Mouse (Mus musculus) lung, embryonic 15.5 days (tissue): ENCODE results near the gene Qser1. TPM values are rescaled to one million over a fixed set of nuclear protein-coding genes. Genes with fewer than 3 reads are reported as not detected.
"Not testable (repeated sequence)": the region's sequence is repeated elsewhere in the genome, so short reads cannot be mapped to it uniquely, and the experiment has no call there.

Experiments
- ATAC-seq: fragments of 200-750 bp; cut with Nextera tagmentation; 2 replicates; pipeline ENCODE4 v1.8.0; 2017; ENCODE audit warnings: moderate number of reproducible peaks, borderline replicate concordance; ENCODE audit not compliant: low FRiP score, low TSS enrichment; ENCODE audit errors: extremely low read depth
- H3K27ac ChIP-seq: fragments of 300-500 bp; sonication (generic); 2 replicates; pipeline ENCODE4 v1.5.1; 2015; ENCODE audit warnings: moderate library complexity, mild to moderate bottlenecking, inconsistent platforms
- H3K27me3 ChIP-seq: fragments of 300-500 bp; sonication (generic); 2 replicates; pipeline ENCODE4 v1.6.1; 2015; ENCODE audit warnings: inconsistent platforms
- H3K36me3 ChIP-seq: fragments of 300-500 bp; sonication (generic); 2 replicates; pipeline ENCODE4 v1.6.1; 2015; ENCODE audit warnings: inconsistent platforms
- H3K4me1 ChIP-seq: fragments of 300-500 bp; sonication (generic); 2 replicates; pipeline ENCODE4 v1.6.1; 2015; ENCODE audit warnings: inconsistent platforms
- H3K4me2 ChIP-seq: fragments of 300-500 bp; sonication (generic); 2 replicates; pipeline ENCODE4 v1.6.1; 2015; ENCODE audit warnings: inconsistent platforms, mild to moderate bottlenecking, moderate library complexity
- H3K4me3 ChIP-seq: fragments of 300-500 bp; sonication (generic); 2 replicates; pipeline ENCODE4 v1.5.1; 2015; ENCODE audit warnings: mild to moderate bottlenecking, inconsistent platforms
- H3K9ac ChIP-seq: fragments of 300-500 bp; sonication (generic); 2 replicates; pipeline ENCODE4 v1.6.1; 2015; ENCODE audit warnings: inconsistent platforms
- H3K9me3 ChIP-seq: fragments of 300-500 bp; sonication (generic); 2 replicates; pipeline ENCODE4 v1.6.1; 2016; ENCODE audit warnings: inconsistent platforms
- WGBS: fragments of 180-500 bp; shearing (Covaris S2); methylation state at CpG from one replicate; pipeline ENCODE4 v1.1.7; 2015; 5-methylcytosine and 5-hydroxymethylcytosine counted together
- polyA plus RNA-seq: library from polyadenylated mRNA; unstranded; fragments of >200 nt; fragmentation: Nextera tagmentation; extraction: Ambion mirVana; gene quantifications from 2 replicates; pipeline ENCODE4 v1.2.1, GENCODE M21; 2015

The Qser1 gene
- 8.6 and 9.1 TPM in 2 replicates for polyA plus RNA-seq

DNA sequence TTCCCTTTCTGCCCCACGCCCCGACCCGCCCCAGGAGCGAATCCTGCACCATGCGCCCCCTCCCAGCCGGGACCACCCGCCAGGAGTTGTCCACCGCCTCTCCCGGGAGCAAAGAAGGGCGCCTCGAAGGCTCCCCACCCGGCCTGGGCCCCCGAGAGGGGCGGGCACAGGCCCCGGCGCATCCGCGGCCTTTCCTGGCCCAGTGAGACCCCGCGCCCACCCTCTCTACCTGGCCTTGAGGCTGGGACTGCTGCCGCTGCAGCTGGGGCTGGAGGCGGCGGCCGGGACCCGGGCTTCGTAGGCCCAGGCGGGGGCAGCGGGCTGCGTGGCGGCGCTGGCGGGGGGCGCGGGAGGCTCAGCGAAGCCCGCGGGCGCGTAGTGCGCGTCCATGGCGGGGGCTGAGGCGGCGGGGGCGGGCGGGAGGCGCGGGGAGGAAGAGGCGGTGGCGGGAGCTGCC is at the start of gene Qser1:
Qser1 (minus strand) TSS at position 390 of the 457 bp plus-strand sequence.
- WGBS: under 1% methylated on average over 39 of the region's 50 CpGs
- no peaks in the 10 kb centered on the region for H3K27me3 ChIP-seq
- H3K27ac ChIP-seq: peak within 1 kb of the TSS; percentile 99
- peak within 1 kb of the TSS; percentile 99 for H3K9ac ChIP-seq
- peak within 1 kb of the TSS; percentile 98 for H3K4me3 ChIP-seq
- peaks cover 7% of the 10 kb centered on the region; the same call in 1 of the 2 replicates for H3K4me1 ChIP-seq
- H3K4me2 ChIP-seq: peak within 1 kb of the TSS; percentile 72
- H3K36me3 ChIP-seq: no peaks in the 10 kb centered on the region
- H3K9me3 ChIP-seq: no peaks in the 10 kb centered on the region
- peak; percentile 71 for ATAC-seq

DNA sequence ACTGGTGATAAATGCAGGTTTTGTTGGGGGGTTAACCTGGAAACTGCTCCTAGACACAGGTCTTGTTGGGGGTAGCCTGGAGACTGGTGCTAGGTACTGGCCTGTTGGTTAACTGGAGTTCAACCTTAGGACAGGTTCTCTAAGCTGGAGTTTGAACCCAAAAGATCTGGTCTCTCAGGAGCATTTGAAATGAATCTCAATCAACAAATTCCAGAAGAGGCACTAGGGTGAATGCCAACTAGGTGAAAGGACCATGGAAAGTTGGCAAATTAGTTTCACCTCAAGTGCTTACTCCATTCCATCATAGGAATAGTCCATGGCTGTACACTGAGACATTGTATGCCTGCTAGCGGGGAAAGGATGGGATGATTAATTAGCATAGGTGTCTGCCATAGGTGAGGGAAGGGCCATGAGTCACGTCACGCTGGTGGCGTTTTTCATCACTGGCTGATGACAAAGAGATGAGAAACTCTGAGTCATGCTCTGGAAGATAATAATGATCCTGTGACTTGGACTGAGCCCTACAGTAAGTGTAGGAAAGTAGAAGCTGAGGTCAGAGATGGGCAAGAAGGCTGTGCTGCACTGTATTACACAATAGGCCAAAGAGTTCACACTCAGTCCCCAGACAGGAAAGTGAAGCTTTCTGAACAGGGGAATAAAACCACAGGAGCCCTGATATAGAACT is 47.8 kb upstream of the Qser1 start:
- no peaks in the 10 kb centered on the region for H3K4me1 ChIP-seq
- no peak overlapping the region for H3K9ac ChIP-seq
- WGBS: 88% methylated on average over 4 of the region's 4 CpGs
- H3K4me3 ChIP-seq: no peak overlapping the region
- ATAC-seq: no peak
- H3K27ac ChIP-seq: no peak overlapping the region
- H3K27me3 ChIP-seq: no peaks in the 10 kb centered on the region
- no peaks in the 10 kb centered on the region for H3K36me3 ChIP-seq
- no peak overlapping the region for H3K4me2 ChIP-seq
- H3K9me3 ChIP-seq: no peaks in the 10 kb centered on the region

DNA sequence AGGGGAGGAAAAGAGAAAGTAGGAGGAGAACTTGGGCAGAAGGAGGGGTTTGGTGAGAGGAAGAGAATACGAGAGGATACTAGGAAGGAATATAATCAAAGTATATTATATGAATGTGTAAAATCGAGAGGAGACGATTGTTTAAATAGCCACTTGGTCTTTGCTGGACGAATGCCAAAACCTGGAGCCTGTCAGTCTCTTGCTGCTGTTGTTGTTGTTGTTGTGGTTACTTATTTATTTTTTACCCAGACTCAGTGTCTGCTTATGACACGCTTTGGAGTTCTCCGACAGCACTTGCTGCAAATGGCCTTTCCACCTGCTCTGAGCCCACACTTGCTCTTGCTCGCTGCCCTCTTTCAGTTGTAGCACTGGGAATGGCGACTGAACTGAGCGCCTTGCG is 43.9 kb upstream of the Qser1 start:
- Histone ChIP-seq H3K4me2 (no peak overlapping the region), H3K9ac (no peak overlapping the region), H3K36me3 (no peaks in the 10 kb centered on the region), H3K4me1 (no peaks in the 10 kb centered on the region), H3K4me3 (no peak overlapping the region), H3K9me3 (no peaks in the 10 kb centered on the region), H3K27me3 (no peaks in the 10 kb centered on the region), H3K27ac (no peak overlapping the region)
- 66% methylated on average over 10 of the region's 10 CpGs for WGBS
- no peak for ATAC-seq

DNA sequence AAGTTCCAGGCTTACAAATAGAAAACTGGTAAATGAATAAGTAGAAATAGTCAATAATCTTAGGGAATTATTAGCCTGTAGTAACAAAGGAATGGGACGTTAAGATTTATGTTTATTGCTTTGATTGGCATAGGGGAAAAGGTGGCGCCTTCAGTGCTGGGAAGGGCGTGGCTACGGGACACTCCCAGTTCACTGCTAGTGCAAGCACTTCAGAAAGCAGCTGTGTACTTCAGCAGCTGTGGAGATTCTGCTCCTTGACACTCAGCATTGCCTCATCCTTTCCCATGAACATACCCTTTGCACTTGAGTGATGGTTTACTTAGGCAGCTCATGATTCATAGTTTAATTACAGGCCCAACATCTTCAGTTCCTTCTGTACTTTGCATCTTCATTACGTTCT is 42.5 kb upstream of the Qser1 start:
- H3K4me3 ChIP-seq: no peak overlapping the region
- no peak overlapping the region for H3K9ac ChIP-seq
- no peak for ATAC-seq
- H3K4me1 ChIP-seq: no peaks in the 10 kb centered on the region
- H3K27ac ChIP-seq: no peak overlapping the region
- WGBS: 56% methylated on average over 5 of the region's 5 CpGs
- no peaks in the 10 kb centered on the region for H3K9me3 ChIP-seq
- H3K36me3 ChIP-seq: no peaks in the 10 kb centered on the region
- no peak overlapping the region for H3K4me2 ChIP-seq
- H3K27me3 ChIP-seq: no peaks in the 10 kb centered on the region

DNA sequence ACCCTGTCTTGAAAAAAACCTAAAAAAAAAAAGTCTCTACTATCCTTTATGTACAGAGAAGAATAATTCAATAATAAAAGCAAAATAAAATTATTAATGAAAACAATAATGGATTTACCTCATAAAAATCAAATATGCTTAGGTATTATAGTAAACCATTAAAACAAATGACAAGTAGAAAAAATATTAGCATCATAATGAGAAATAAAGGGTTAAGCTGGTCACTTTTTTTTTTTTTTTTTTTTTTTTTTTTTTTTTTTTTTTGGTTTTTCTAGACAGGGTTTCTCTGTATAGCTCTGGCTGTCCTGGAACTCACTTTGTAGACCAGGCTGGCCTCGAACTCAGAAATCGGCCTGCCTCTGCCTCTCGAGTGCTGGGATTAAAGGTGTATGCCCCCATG is 41.5 kb upstream of the Qser1 start:
- 82% methylated on average over 3 of the region's 3 CpGs for WGBS
- ATAC-seq, H3K27ac ChIP-seq, H3K4me1 ChIP-seq, H3K4me2 ChIP-seq, H3K9ac ChIP-seq, H3K27me3 ChIP-seq, H3K9me3 ChIP-seq, H3K36me3 ChIP-seq, H3K4me3 ChIP-seq: not testable (repeated sequence)

DNA sequence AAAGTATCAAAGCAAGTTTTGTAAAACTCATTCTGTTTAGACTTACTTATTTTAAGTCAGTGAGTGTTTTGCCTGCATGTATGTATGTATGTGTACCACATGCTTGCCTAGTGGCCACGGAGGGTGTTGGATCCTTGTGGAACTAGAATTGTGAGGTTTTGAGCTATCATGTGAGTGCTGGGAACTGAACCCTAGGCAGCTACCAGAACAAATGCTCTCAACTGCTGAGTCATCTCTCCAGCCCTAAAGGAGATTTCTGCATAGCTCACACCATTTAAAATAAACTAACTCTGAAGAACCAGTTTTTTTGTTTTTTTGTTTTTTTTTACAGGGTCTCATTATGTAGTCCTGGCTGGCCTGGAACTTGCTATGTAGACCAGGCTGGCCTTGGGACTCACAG is 39.7 kb upstream of the Qser1 start:
- no peak overlapping the region for H3K9ac ChIP-seq
- WGBS: 40% methylated on average over 1 of the region's 1 CpGs
- no peaks in the 10 kb centered on the region for H3K27me3 ChIP-seq
- no peak overlapping the region for H3K4me2 ChIP-seq
- no peaks in the 10 kb centered on the region for H3K4me1 ChIP-seq
- no peaks in the 10 kb centered on the region for H3K36me3 ChIP-seq
- ATAC-seq: no peak
- no peak overlapping the region for H3K27ac ChIP-seq
- H3K9me3 ChIP-seq: no peaks in the 10 kb centered on the region
- H3K4me3 ChIP-seq: no peak overlapping the region

DNA sequence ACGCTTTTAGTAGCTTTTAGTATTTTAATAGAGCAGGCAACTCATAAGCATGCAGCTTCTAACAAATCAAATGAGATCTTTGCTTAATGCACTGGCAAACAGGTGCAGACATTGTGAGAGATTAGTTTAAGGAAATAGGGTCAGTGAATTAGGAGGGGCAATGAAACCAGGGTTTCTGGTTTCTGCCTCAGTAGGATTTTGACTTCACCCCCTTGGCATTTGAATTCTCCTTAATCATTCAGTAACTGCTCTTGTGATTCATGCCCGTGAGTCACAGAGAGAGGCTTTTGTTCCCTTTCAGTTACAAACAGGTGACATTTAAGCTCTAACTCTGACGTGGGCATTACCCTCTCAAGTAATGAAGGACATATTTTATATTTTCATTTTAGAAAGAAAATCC is 39.2 kb upstream of the Qser1 start:
- no peaks in the 10 kb centered on the region for H3K27me3 ChIP-seq
- ATAC-seq: no peak
- no peak overlapping the region for H3K4me3 ChIP-seq
- H3K9ac ChIP-seq: no peak overlapping the region
- no peaks in the 10 kb centered on the region for H3K36me3 ChIP-seq
- H3K4me2 ChIP-seq: no peak overlapping the region
- no peaks in the 10 kb centered on the region for H3K9me3 ChIP-seq
- no peak overlapping the region for H3K27ac ChIP-seq
- 45% methylated on average over 3 of the region's 3 CpGs for WGBS
- H3K4me1 ChIP-seq: no peaks in the 10 kb centered on the region

DNA sequence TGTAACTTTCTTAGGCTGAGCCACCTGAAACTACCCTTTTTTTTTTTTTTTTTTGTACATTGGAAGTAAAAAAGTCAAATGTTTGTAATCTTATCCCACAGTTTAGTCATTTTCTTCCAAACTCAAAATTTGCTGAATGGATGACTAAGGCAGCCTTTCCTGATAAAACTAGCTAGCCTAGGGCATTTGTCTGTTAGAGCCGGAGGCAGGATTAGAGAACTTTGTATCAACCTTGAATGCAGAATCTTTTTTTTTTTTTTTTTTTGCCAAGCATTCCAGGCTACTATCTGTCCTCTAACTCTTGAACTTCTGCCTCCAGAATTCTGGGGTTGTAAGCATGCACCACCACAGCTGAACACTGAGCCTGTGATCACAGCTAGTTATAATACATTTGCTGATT is 38.3 kb upstream of the Qser1 start:
- H3K36me3 ChIP-seq: no peaks in the 10 kb centered on the region
- 0 out of 2 replicates have a peak, but pooled peaks cover under 1% of the 10 kb centered on the region for H3K4me1 ChIP-seq
- no peak overlapping the region for H3K27ac ChIP-seq
- H3K9me3 ChIP-seq: no peaks in the 10 kb centered on the region
- no peak overlapping the region for H3K4me2 ChIP-seq
- no peak overlapping the region for H3K9ac ChIP-seq
- no peak for ATAC-seq
- H3K4me3 ChIP-seq: no peak overlapping the region
- WGBS: 77% methylated on average over 1 of the region's 1 CpGs
- H3K27me3 ChIP-seq: peaks cover under 1% of the 10 kb centered on the region; the same call in 1 of the 2 replicates

DNA sequence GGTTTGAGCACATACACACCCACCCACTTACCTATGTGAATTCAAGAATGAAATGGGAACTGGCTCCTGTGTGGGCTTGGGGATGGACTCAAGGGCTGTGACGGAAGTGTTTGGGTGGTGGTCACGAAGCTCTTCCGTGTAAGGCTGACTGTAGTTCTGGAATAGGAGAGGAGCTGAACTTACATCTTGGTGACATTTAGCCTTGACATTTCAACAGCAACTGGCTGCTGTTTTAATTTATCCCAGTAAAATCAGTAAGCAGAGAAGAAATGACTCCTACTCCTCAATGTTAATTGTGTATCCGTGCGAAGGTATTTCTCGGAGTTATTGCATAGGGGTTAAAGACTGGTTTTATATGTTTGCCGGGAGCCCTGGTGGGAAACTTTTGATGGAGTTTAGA is 36.0 kb upstream of the Qser1 start:
- Histone ChIP-seq H3K4me3 (no peak overlapping the region), H3K9ac (no peak overlapping the region)

DNA sequence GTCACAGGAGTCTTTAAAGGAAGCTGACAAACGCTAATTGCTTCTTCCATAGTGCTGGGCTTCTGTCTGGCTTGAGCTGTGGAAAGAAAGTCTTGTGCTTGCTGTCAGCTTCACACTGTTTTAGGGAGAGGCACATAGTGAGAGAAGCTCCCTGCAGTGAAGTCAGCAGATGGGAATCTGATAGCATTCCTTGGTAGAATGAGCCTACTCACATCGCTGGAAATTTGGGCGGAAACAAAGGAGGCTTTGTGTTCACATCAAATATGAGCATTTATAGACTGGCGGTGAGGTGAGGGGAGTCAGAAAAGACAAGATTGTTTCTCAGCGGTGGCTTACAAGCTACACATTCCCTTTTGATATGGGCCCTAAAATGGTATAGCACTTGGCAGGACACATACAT is 35.1 kb upstream of the Qser1 start:
- 35% methylated on average over 5 of the region's 5 CpGs for WGBS
- Histone ChIP-seq H3K4me1 (peaks cover 7% of the 10 kb centered on the region), H3K4me3 (no peak overlapping the region), H3K27ac (no peak overlapping the region), H3K9ac (no peak overlapping the region), H3K9me3 (no peaks in the 10 kb centered on the region), H3K27me3 (peaks cover 5% of the 10 kb centered on the region; the same call in 1 of the 2 replicates), H3K36me3 (no peaks in the 10 kb centered on the region), H3K4me2 (no peak overlapping the region)
- no peak for ATAC-seq

More for the DNA sequence above, 36.0 kb upstream of the Qser1 start:
- Histone ChIP-seq H3K9me3 (no peaks in the 10 kb centered on the region), H3K4me2 (no peak overlapping the region), H3K4me1 (peaks cover 7% of the 10 kb centered on the region), H3K27ac (no peak overlapping the region), H3K27me3 (peaks cover 5% of the 10 kb centered on the region; the same call in 1 of the 2 replicates), H3K36me3 (no peaks in the 10 kb centered on the region)
- 90% methylated on average over 7 of the region's 7 CpGs for WGBS
- no peak for ATAC-seq

DNA sequence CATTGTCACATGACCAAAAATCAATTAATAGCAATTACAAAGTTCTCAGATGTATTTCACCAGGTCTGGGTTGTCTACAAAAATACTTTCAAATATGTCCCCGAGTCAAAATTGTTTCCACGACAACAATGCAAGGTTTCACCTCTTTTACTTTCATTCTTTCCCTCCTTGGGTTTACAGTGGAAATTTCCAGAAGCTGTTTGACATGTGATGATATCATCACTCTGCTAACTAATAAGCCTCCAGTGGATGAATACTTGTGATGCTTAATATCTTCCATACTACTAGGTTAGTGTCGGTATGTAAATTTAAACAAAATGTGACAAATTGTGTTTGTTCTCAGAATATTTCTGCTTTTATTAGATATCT is 33.4 kb upstream of the Qser1 start:
- ATAC-seq: no peak
- 54% methylated on average over 3 of the region's 3 CpGs for WGBS

DNA sequence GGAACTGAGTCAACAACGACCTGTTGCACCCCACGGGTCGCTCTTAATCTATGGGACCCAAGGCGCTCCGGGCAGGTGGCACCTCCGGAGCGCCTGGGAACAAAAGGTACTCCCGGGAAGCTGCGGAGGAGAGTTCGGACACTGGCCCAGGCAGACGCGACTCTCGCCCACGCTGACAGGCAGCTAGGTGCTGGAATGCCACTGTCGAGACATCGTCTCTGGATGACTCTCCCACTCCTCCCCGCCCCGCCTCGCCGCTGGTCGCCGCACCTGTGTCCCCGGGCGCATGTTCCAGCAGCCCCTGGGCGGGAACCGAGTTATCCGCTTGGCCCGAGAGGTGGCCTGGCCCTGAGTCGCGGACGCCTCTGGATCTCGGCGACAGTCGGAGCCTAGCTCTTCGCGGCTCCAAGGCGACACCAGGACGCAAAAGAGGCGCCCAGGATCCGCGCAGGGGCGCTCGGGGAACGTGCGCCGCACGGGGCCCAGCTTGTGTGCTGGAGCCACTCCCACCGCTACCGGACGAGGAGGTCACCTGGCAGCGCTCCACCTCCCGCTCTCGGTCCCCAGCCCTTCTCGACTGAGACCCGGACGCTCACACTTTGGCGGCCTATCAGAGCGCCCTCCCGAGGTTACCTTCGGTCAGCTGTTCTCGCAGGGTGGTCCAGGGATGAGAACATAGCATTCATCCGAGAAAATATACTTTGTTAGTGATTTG is 32.9 kb upstream of the Qser1 start, which contains the start of gene Prrg4:
Prrg4 (minus strand) TSS at position 601 of the 715 bp plus-strand sequence.
- Histone ChIP-seq H3K4me2 (peak within 1 kb of the TSS; percentile 95), H3K36me3 (no peaks in the 10 kb centered on the region), H3K9me3 (no peaks in the 10 kb centered on the region), H3K27ac (no peak within 1 kb of the TSS), H3K9ac (peak within 1 kb of the TSS; percentile 46), H3K27me3 (peaks cover 5% of the 10 kb centered on the region; the same call in 1 of the 2 replicates), H3K4me3 (peak within 1 kb of the TSS; percentile 53), H3K4me1 (peaks cover 7% of the 10 kb centered on the region)
- ATAC-seq: peak; percentile 88
- WGBS: under 1% methylated on average over 62 of the region's 62 CpGs

More for the DNA sequence above, 33.4 kb upstream of the Qser1 start:
- H3K27me3 ChIP-seq: peaks cover 5% of the 10 kb centered on the region; the same call in 1 of the 2 replicates
- H3K4me2 ChIP-seq: peak overlapping the region; percentile 95
- H3K9me3 ChIP-seq: no peaks in the 10 kb centered on the region
- no peak overlapping the region for H3K9ac ChIP-seq
- H3K36me3 ChIP-seq: no peaks in the 10 kb centered on the region
- H3K27ac ChIP-seq: no peak overlapping the region
- H3K4me3 ChIP-seq: peak overlapping the region; percentile 53
- H3K4me1 ChIP-seq: peaks cover 7% of the 10 kb centered on the region
